35 mouse cellular contexts compared by ENCODE assay signal in the genomic region with DNA sequence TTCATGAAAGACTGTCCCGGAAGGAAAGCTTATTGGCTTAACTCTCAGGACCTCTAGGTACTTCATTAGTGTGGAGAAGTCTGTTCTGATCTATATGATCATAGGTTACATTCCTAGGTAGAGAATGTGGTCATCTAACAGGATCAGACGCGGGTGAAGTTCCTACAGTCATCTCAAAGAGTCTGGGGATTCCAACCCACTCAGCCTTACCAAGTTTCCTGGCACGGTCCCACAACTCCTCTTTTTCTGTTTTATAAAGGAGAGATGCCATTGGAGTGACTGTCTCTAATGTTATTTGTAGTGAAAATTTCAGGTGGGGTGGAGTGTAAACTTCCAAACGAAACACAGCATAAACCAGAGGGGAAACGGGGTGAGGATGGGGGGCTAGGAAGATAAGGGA.
"Had no signal": no experiment of that assay in that cellular context is flagged by ENCODE, and none has a peak within 500 bp of the region (broad histone marks: within the 10 kb centered on the region; RNA-seq: fewer than 3 reads in every experiment).

No protein-coding gene starts in this region.

- H3K4me1 ChIP-seq: hindbrain, embryonic 12.5 days; hindbrain, embryonic 13.5 days; intestine, embryonic 15.5 days; kidney, embryonic 15.5 days had no signal

- H3K4me2 ChIP-seq: heart, embryonic 11.5 days; heart, embryonic 12.5 days; heart, embryonic 13.5 days; heart, embryonic 15.5 days; hindbrain, embryonic 12.5 days; hindbrain, embryonic 13.5 days; hindbrain, embryonic 14.5 days; hindbrain, embryonic 15.5 days; intestine, embryonic 15.5 days; kidney, embryonic 15.5 days had no signal

- H3K9me3 ChIP-seq: heart, embryonic 10.5 days; heart, embryonic 15.5 days; hindbrain, embryonic 10.5 days; hindbrain, embryonic 12.5 days; hindbrain, embryonic 13.5 days; hindbrain, embryonic 15.5 days; intestine, embryonic 15.5 days; kidney, embryonic 15.5 days had no signal

- DNase-seq: heart, postnatal 10 days; heart, postnatal 14 days; heart, postnatal 36 days; heart, postnatal 4 days; kidney, adult 11 months; kidney, adult 18-20 months; kidney, adult 2 months; kidney, adult 8-10 months; kidney, adult 9 months; kidney, postnatal 10 days; kidney, postnatal 14 days; kidney, postnatal 25 days; kidney, postnatal 36 days; kidney, postnatal 4 days; layer of hippocampus, adult 9-11 months; layer of hippocampus, postnatal 36 days had no signal

- H3K36me3 ChIP-seq: heart, embryonic 10.5 days; heart, embryonic 12.5 days; heart, embryonic 13.5 days; heart, embryonic 15.5 days; hindbrain, embryonic 10.5 days; hindbrain, embryonic 12.5 days; hindbrain, embryonic 13.5 days; hindbrain, embryonic 15.5 days; intestine, embryonic 15.5 days; kidney, embryonic 15.5 days had no signal

- H3K4me3 ChIP-seq: heart, embryonic 10.5 days; heart, embryonic 12.5 days; heart, embryonic 13.5 days; heart, embryonic 15.5 days; hindbrain, embryonic 10.5 days; hindbrain, embryonic 12.5 days; hindbrain, embryonic 13.5 days; hindbrain, embryonic 15.5 days; intestine, embryonic 15.5 days; kidney, embryonic 15.5 days; layer of hippocampus, adult 2 months had no signal

- H3K9ac ChIP-seq: heart, embryonic 12.5 days; heart, embryonic 13.5 days; heart, embryonic 15.5 days; hindbrain, embryonic 12.5 days; hindbrain, embryonic 13.5 days; hindbrain, embryonic 14.5 days; hindbrain, embryonic 15.5 days; intestine, embryonic 15.5 days; kidney, embryonic 15.5 days had no signal

- H3K27me3 ChIP-seq: heart, embryonic 12.5 days; heart, embryonic 13.5 days; heart, embryonic 15.5 days; hindbrain, embryonic 12.5 days; hindbrain, embryonic 13.5 days; hindbrain, embryonic 15.5 days; intestine, embryonic 15.5 days; kidney, embryonic 15.5 days had no signal

- H3K27ac ChIP-seq: heart, embryonic 10.5 days; heart, embryonic 13.5 days; heart, embryonic 15.5 days; hindbrain, embryonic 10.5 days; hindbrain, embryonic 12.5 days; hindbrain, embryonic 13.5 days; hindbrain, embryonic 14.5 days; hindbrain, embryonic 15.5 days; hindbrain, postnatal 0 days; intestine, embryonic 15.5 days; kidney, embryonic 15.5 days; kidney, postnatal 0 days; layer of hippocampus, adult 2 months had no signal

- ATAC-seq: hindbrain, embryonic 16.5 days; hindbrain, postnatal 0 days; inflammation-experienced regulatory T-cells, adult 6 months; intestine, embryonic 15.5 days; intestine, embryonic 16.5 days; intestine, postnatal 0 days had no signal
